Mouse (Mus musculus) liver, embryonic 14.5 days (tissue): ENCODE results near the gene Arid1b.

Experiments used
- CTCF ChIP-seq: IDR thresholded peaks from 2 replicates; pipeline ENCODE4 v1.5.1; 2016; ENCODE audit warnings: antibody characterized with exemption, low read depth, control low read depth
- EP300 ChIP-seq: IDR thresholded peaks from 2 replicates; pipeline ENCODE4 v1.6.1; 2016; ENCODE audit warnings: antibody characterized with exemption, low read depth

- TF ChIP-seq CTCF (no peak), EP300 (no peak)
These were observed 180.4 kb downstream of the Arid1b start for GRCm38 (mm10) chr17:5174426-5175020.
